Mouse (Mus musculus): ENCODE data around the gene 4930578C19Rik.
"Not testable (repeated sequence)": the region's sequence is repeated elsewhere in the genome, so short reads cannot be mapped to it uniquely, and the experiment has no call there.

Gene 4930578C19Rik

GRCm38 (mm10) chrX:18461198-18461601 lies at the start of gene 4930578C19Rik:
4930578C19Rik (minus strand) TSS chrX:18461397.
- no peak for DNase-seq (ENCODE audit: inconsistent ontology term)

DNA sequence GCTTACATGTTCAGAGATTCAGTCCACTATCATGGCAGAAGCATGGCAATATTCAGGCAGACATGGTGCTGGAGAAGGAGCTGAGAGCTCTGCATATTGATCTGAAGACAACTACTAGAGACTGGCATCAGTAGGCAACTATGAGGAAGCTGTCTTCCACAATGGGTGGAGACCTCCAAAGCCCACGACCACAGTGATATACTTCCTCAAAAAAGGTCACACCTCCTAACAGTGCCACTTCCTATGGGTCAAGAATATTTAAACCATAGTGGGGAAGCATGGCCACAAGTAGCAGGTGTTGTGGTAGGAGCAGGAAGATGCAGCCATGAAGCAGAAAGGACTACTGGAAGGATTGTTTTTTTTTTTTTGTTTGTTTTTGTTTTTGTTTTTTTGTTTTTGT lies 6.5 kb upstream of the 4930578C19Rik start:
- DNase-seq (ENCODE audit: inconsistent ontology term), result no peak

DNA sequence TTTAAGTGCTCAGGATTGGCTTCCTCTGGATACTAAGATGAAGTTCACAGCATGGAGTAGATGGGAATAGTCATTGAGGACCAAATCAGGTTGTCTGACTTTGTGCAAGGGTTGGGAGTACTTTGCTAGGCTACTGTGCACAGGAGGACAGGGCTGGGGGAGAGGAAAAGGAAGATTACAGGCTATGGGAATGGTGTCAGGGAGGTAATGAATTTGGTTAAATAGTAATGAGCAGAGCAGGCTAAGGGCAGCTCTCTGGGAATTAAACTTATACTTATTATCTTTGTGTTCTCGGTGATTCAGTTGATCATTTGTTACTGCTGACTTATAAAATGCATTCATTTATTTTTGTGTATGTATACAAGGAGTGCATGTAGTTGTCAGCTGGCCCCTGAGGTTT lies 1.7 kb upstream of the 4930578C19Rik start:
- no peak for DNase-seq (ENCODE audit: inconsistent ontology term)

GRCm38 (mm10) chrX:18451559-18451958 lies 9.6 kb downstream of the 4930578C19Rik start:
- no peak for DNase-seq (ENCODE audit: inconsistent ontology term)

DNA sequence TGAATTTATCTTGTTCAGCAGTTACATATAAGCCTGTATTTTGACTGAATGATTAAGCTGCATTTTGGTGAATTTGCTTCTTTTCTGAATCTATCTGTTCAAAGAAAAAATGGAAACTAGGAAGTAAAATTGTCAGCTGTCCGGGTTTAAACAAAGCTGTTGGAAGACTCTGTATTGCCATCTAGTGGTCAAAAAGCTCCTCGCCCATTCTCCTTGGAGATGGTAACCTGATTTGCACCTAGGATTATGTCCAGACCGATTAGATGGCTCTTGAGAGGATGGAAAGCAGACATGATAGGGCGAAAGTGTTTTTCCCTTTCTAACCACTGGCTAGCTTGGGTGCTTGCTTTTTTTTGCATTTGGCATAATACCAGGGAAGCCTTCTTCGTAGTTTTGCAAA lies 19.1 kb downstream of the 4930578C19Rik start:
- peak; percentile 51 for DNase-seq (ENCODE audit: inconsistent ontology term)

- DNase-seq (ENCODE audit: inconsistent ontology term), result no peak
These were observed 35.7 kb downstream of the 4930578C19Rik start for GRCm38 (mm10) chrX:18425451-18425850.

DNA sequence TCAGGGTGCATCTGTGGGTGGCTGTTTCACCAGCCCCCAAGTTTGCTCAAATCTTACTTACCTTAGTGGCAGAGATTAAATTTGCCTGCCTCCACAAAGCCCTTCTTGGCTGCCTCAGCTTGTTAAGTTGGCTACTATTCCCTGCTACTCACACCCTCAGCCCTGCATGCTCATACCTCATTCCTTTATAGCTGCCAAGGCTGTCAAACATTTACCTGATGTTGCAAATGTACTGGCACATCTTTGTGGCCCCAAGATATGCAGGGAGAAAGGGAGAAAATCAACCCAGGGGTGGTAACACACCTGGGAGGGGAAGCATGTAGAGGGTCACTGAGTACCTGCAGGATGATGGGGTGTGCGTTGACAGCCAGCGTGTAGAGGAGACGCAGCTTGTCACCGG lies 38.0 kb downstream of the 4930578C19Rik start:
- no peak for DNase-seq (ENCODE audit: inconsistent ontology term)

- DNase-seq (ENCODE audit: inconsistent ontology term), result no peak
These were observed 40.9 kb downstream of the 4930578C19Rik start for GRCm38 (mm10) chrX:18420161-18420784.

DNA sequence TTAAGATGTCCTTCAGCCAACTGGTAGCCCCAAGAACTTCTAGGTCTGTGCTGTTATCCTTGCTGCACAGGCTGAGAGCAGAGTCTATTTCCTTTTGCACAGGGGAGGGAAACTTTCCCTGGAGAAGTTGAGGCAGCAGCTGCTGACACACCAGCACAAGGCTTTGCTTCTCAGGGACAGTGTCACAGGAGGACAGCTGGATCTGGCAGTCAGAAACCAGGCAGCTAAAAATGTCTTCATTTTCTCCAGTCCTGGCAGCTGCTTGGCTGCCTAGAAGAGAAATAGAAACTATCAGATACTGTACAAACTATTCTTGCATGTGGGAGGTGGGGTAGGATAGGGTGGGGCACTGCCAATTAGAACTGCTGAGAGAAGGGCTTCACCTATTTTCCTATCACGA lies 42.2 kb downstream of the 4930578C19Rik start:
- no peak for DNase-seq (ENCODE audit: inconsistent ontology term)

DNA sequence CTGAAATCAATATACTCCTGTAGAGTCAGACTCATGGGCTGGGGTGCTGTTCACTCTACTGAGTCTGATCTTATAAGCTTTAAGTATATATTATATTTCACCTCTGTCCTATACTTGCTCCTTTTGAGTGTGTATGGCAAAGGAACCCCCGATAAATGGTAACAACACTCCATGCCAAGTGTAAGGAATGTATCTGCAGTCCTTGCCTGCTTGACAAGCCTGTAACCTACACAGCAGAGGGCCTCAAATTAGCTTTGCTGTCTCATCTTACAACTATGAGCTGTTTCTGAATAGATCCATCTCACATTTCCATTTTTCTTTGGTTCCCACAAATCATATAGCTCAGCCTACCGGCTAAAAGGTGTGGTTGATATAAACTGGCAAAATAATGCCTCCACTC lies 46.6 kb downstream of the 4930578C19Rik start:
- DNase-seq (ENCODE audit: inconsistent ontology term), result no peak

DNA sequence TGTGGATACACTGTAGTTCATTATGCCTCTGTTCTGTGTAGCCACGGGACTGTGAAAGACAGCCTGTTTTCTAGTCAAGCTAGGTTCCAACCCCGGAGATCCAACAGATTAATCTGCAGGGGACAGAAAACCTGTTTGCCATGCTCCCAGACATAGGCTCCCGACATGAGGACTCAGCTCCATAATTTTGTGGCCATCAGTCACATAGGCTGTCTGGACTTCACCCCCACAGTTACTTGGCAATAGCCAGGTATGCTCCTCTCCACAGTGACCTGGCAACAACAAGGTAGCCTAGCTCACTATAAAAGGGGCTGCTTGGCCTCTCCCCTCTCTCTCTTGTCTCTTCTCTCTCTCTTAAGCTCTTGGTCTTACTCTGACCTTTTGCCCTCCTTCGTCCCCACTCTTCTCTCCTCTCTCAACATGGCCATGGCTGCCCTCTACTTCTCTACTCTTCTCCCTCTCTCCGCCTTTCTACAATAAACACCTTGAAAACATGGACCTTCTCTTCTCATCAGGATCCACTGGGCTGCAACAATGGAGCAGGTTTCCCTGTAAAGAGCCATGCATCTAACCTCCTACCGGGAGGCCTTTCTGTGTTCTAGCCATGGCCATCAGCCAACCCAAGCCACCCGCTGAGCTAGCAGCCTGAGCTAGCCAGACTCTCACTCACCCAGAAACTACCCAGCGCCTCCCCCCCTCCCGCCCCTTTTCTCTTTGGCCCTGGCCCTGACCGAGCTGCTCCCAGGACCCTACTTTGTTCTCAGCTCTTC lies 49.9 kb downstream of the 4930578C19Rik start:
- DNase-seq (ENCODE audit: inconsistent ontology term), result no peak

DNA sequence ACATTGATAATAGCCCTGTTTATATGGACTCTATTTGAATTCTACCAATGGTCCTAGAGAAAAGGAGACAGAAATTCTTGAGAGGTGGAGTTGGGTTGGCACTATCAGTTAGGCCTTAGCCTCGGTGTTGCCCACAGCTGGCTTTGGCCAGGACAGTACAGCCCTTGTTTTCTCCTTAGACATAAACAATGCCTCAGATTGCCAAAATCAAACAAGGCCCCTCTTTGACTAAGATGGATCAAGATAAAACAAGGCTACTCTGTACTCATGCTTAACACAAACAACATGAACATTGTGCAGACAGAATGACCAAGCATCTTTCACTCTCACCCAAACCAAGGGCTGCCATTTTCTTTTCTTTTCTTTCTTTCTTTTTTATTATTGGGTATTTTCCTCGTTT lies 51.6 kb downstream of the 4930578C19Rik start:
- no peak for DNase-seq (ENCODE audit: inconsistent ontology term)

- no peak for DNase-seq (ENCODE audit: inconsistent ontology term)
These were observed 58.9 kb downstream of the 4930578C19Rik start for GRCm38 (mm10) chrX:18402296-18402695.

- DNase-seq (ENCODE audit: inconsistent ontology term), result no peak
These were observed 64.5 kb downstream of the 4930578C19Rik start for GRCm38 (mm10) chrX:18396700-18397099.

DNA sequence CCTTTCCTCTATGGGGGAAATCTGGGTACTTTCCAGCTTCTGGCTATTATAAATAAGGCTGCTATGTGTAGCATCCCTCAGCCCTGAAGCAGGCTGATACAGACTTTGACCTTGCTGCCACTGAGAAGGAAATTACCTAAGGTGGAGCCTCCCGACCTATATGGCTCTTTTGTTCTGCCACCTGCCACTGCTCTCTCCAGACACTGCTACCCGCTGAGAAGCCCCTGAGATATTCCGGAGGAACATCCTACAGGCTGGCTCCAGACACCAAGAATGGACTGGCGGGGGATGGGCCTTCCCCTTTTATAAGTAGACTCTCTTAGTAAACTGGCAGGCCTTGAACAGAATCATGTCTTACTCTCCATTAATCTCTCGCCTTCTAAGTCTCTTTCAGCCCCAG lies 77.0 kb downstream of the 4930578C19Rik start:
- not testable (repeated sequence) for DNase-seq (ENCODE audit: inconsistent ontology term)

Measured in Muller cell, postnatal 12 days (primary cell).